Mouse (Mus musculus): Measurements from ENCODE around the gene Map2k2. TPM values are rescaled to one million over a fixed set of nuclear protein-coding genes. Genes with fewer than 3 reads are reported as not detected.
"Not testable (repeated sequence)": the region's sequence is repeated elsewhere in the genome, so short reads cannot be mapped to it uniquely, and the experiment has no call there.

Gene Map2k2
- polyA plus RNA-seq, 1 experiment from 2014 or later, result 159 TPM

GRCm38 (mm10) chr10:81180946-81181345 lies 75.2 kb downstream of the Map2k2 start:
- Histone ChIP-seq H3K4me2 (no peak overlapping the region), H3K27me3 (replicated peaks) (no peaks in the 10 kb centered on the region), H3K36me3 (peaks cover 53% of the 10 kb centered on the region), H3K9ac (no peak overlapping the region), H3K9me3 (no peaks in the 10 kb centered on the region), H3K4me3 (replicated peaks) (no peak overlapping the region), H3K27ac (no peak overlapping the region), H3K4me1 (peaks cover 45% of the 10 kb centered on the region)
- no peak for ATAC-seq (ENCODE audit: insufficient read depth, low FRiP score, low read depth)
- whole genome bisulfite sequencing, result 93% methylated on average over 13 of the region's 13 CpGs

DNA sequence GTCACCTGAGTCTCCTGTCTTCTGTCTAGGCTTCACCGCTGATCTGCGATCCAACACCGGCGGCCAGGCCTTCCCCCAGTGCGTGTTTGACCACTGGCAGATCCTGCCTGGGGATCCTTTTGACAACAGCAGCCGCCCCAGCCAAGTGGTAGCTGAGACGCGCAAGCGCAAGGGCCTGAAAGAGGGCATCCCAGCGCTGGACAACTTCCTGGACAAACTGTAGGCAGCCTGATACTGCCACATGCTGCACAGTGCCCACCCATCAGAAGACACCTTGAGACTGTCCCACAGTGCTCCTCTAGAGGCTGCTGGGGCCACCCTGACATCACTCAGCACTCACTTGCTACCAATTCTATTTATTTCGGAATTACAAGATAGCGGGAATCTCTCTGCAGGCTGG lies 76.1 kb downstream of the Map2k2 start:
- 79% methylated on average over 12 of the region's 12 CpGs for WGBS
- not testable (repeated sequence) for H3K4me3 ChIP-seq (replicated peaks); H3K4me2 ChIP-seq; H3K27me3 ChIP-seq (replicated peaks); H3K9me3 ChIP-seq; ATAC-seq (ENCODE audit: insufficient read depth, low FRiP score, low read depth); H3K9ac ChIP-seq
- peak overlapping the region; percentile 73 for H3K27ac ChIP-seq
- peaks cover 53% of the 10 kb centered on the region for H3K36me3 ChIP-seq
- H3K4me1 ChIP-seq, result peaks cover 45% of the 10 kb centered on the region

- peaks cover 55% of the 10 kb centered on the region for H3K36me3 ChIP-seq
- H3K27me3 ChIP-seq (replicated peaks), result no peaks in the 10 kb centered on the region
- 5% methylated on average over 53 of the region's 53 CpGs for WGBS
- H3K27ac ChIP-seq, result peak within 1 kb of the TSS; percentile 92
- peak within 1 kb of the TSS; percentile 58 for H3K9ac ChIP-seq
- H3K9me3 ChIP-seq, result no peaks in the 10 kb centered on the region
- H3K4me1 ChIP-seq, result peaks cover 44% of the 10 kb centered on the region
- peak; percentile 94 for ATAC-seq (ENCODE audit: insufficient read depth, low FRiP score, low read depth)
- peak within 1 kb of the TSS; percentile 69 for H3K4me2 ChIP-seq
- H3K4me3 ChIP-seq (replicated peaks), result peak within 1 kb of the TSS; percentile 76
Observed at GRCm38 (mm10) chr10:81182336-81183333, 76.9 kb downstream of the Map2k2 start, which contains the start of gene Dapk3. Gene Dapk3, plus strand, starts transcription at chr10:81183005.

Small RNAs within 50 kb of the gene (microRNA-seq; reads per million reads assigned to microRNA genes)
- not detected for gene Mir5615-1
- not detected for gene Mir5615-2

Other genes starting within 250 kb of the Map2k2 start
- gene Tmprss9, start 234.1 kb upstream of the Map2k2 start, polyA plus RNA-seq (2015; fragmentation: Nextera tagmentation; extraction: Ambion mirVana), result 0.06 TPM in 1 of 2 replicates, not detected in the other
- 317 and 334 TPM in 2 replicates for gene Timm13, start 204.9 kb upstream of the Map2k2 start, polyA plus RNA-seq (2015; fragmentation: Nextera tagmentation; extraction: Ambion mirVana)
- gene Lmnb2, start 187.7 kb upstream of the Map2k2 start, polyA plus RNA-seq (2015; fragmentation: Nextera tagmentation; extraction: Ambion mirVana), result 38.1 and 46.1 TPM in 2 replicates
- 33.6 TPM in 2 replicates for gene Gadd45b, start 175.8 kb upstream of the Map2k2 start, polyA plus RNA-seq (2015; fragmentation: Nextera tagmentation; extraction: Ambion mirVana)
- 4.8 and 4.9 TPM in 2 replicates for gene Gng7, start 91.0 kb upstream of the Map2k2 start, polyA plus RNA-seq (2015; fragmentation: Nextera tagmentation; extraction: Ambion mirVana)
- 0.73 and 1.1 TPM in 2 replicates for gene Diras1, start 80.3 kb upstream of the Map2k2 start, polyA plus RNA-seq (2015; fragmentation: Nextera tagmentation; extraction: Ambion mirVana)
- 17.7 and 17.9 TPM in 2 replicates for gene Slc39a3, start 68.5 kb upstream of the Map2k2 start, polyA plus RNA-seq (2015; fragmentation: Nextera tagmentation; extraction: Ambion mirVana)
- 159 and 163 TPM in 2 replicates for gene Sgta, start 45.7 kb upstream of the Map2k2 start, polyA plus RNA-seq (2015; fragmentation: Nextera tagmentation; extraction: Ambion mirVana)
- gene Thop1, start 35.9 kb upstream of the Map2k2 start, polyA plus RNA-seq (2015; fragmentation: Nextera tagmentation; extraction: Ambion mirVana), result 56.9 and 57.9 TPM in 2 replicates
- gene Creb3l3, start 7.0 kb upstream of the Map2k2 start, polyA plus RNA-seq (2015; fragmentation: Nextera tagmentation; extraction: Ambion mirVana), result 10.6 and 11.4 TPM in 2 replicates
- gene Zbtb7a, start 29.3 kb downstream of the Map2k2 start, polyA plus RNA-seq (2015; fragmentation: Nextera tagmentation; extraction: Ambion mirVana), result 56.2 and 60.1 TPM in 2 replicates
- gene Pias4, start 62.0 kb downstream of the Map2k2 start, polyA plus RNA-seq (2015; fragmentation: Nextera tagmentation; extraction: Ambion mirVana), result 41.8 and 44.9 TPM in 2 replicates
- 517 and 544 TPM in 2 replicates for gene Eef2, start 70.7 kb downstream of the Map2k2 start, polyA plus RNA-seq (2015; fragmentation: Nextera tagmentation; extraction: Ambion mirVana)
- 61.9 and 65.4 TPM in 2 replicates for gene Dapk3, start 77.1 kb downstream of the Map2k2 start, polyA plus RNA-seq (2015; fragmentation: Nextera tagmentation; extraction: Ambion mirVana)
- gene 4930442H23Rik, start 77.9 kb downstream of the Map2k2 start, polyA plus RNA-seq (2015; fragmentation: Nextera tagmentation; extraction: Ambion mirVana), result 0.10 TPM in 1 of 2 replicates, not detected in the other
- gene Nmrk2, start 96.1 kb downstream of the Map2k2 start, polyA plus RNA-seq (2015; fragmentation: Nextera tagmentation; extraction: Ambion mirVana), result 0.18 and 0.26 TPM in 2 replicates
- 1.6 and 1.9 TPM in 2 replicates for gene Atcay, start 124.9 kb downstream of the Map2k2 start, polyA plus RNA-seq (2015; fragmentation: Nextera tagmentation; extraction: Ambion mirVana)
- gene Zfr2, start 127.2 kb downstream of the Map2k2 start, polyA plus RNA-seq (2015; fragmentation: Nextera tagmentation; extraction: Ambion mirVana), result 8.8 and 10.4 TPM in 2 replicates
- gene Matk, start 147.0 kb downstream of the Map2k2 start, polyA plus RNA-seq (2015; fragmentation: Nextera tagmentation; extraction: Ambion mirVana), result 3.4 and 3.8 TPM in 2 replicates
- gene Mrpl54, start 161.0 kb downstream of the Map2k2 start, polyA plus RNA-seq (2015; fragmentation: Nextera tagmentation; extraction: Ambion mirVana), result 217 and 233 TPM in 2 replicates
- gene Apba3, start 161.0 kb downstream of the Map2k2 start, polyA plus RNA-seq (2015; fragmentation: Nextera tagmentation; extraction: Ambion mirVana), result 54.4 and 58.1 TPM in 2 replicates
- 32.6 and 38.7 TPM in 2 replicates for gene Tjp3, start 185.7 kb downstream of the Map2k2 start, polyA plus RNA-seq (2015; fragmentation: Nextera tagmentation; extraction: Ambion mirVana)
- 43.1 and 47.6 TPM in 2 replicates for gene Pip5k1c, start 187.0 kb downstream of the Map2k2 start, polyA plus RNA-seq (2015; fragmentation: Nextera tagmentation; extraction: Ambion mirVana)
- 40.5 and 40.9 TPM in 2 replicates for gene Cactin, start 215.2 kb downstream of the Map2k2 start, polyA plus RNA-seq (2015; fragmentation: Nextera tagmentation; extraction: Ambion mirVana)
- 23.5 and 25.3 TPM in 2 replicates for gene Tbxa2r, start 222.8 kb downstream of the Map2k2 start, polyA plus RNA-seq (2015; fragmentation: Nextera tagmentation; extraction: Ambion mirVana)
- 0.04 and 0.12 TPM in 2 replicates for gene Gipc3, start 237.4 kb downstream of the Map2k2 start, polyA plus RNA-seq (2015; fragmentation: Nextera tagmentation; extraction: Ambion mirVana)
- gene Hmg20b, start 244.6 kb downstream of the Map2k2 start, polyA plus RNA-seq (2015; fragmentation: Nextera tagmentation; extraction: Ambion mirVana), result 78.8 and 79.1 TPM in 2 replicates